Mouse (Mus musculus) limb, embryonic 12.5 days (tissue): ENCODE data around the gene Ddx6. TPM values are rescaled to one million over a fixed set of nuclear protein-coding genes. Genes with fewer than 3 reads are reported as not detected.
A peak's percentile ranks its signal among the peaks of the same experiment; 100 is the strongest.

Source experiments
- ATAC-seq: fragments of 200-750 bp; cut with Nextera tagmentation; 2 replicates; pipeline ENCODE4 v1.8.0; 2017; ENCODE audit warnings: low read depth, moderate TSS enrichment; ENCODE audit not compliant: insufficient number of reproducible peaks, insufficient read depth, low FRiP score, low TSS enrichment
- H3K27ac ChIP-seq: fragments of 300-500 bp; sonication (generic); 2 replicates; pipeline ENCODE4 v1.5.1; 2016; ENCODE audit warnings: mild to moderate bottlenecking, moderate library complexity
- H3K27me3 ChIP-seq: fragments of 300-500 bp; sonication (generic); 2 replicates; pipeline ENCODE4 v1.6.1; 2016; ENCODE audit warnings: mild to moderate bottlenecking, moderate library complexity
- H3K36me3 ChIP-seq: fragments of 300-500 bp; sonication (generic); 2 replicates; pipeline ENCODE4 v1.6.1; 2016; ENCODE audit warnings: mild to moderate bottlenecking, moderate library complexity
- H3K4me1 ChIP-seq: fragments of 300-500 bp; sonication (generic); replicated peaks from 2 replicates; pipeline ENCODE4 v1.6.1; 2016
- H3K4me2 ChIP-seq: fragments of 300-500 bp; sonication (generic); 2 replicates; pipeline ENCODE4 v1.6.1; 2016; ENCODE audit warnings: mild to moderate bottlenecking, moderate library complexity
- H3K4me3 ChIP-seq: fragments of 300-500 bp; sonication (generic); replicated peaks from 2 replicates; pipeline ENCODE4 v1.5.1; 2016; ENCODE audit warnings: mild to moderate bottlenecking
- H3K9ac ChIP-seq: fragments of 300-500 bp; sonication (generic); replicated peaks from 2 replicates; pipeline ENCODE4 v1.6.1; 2016; ENCODE audit warnings: mild to moderate bottlenecking, moderate library complexity
- H3K9me3 ChIP-seq: fragments of 300-500 bp; sonication (generic); 2 replicates; pipeline ENCODE4 v1.6.1; 2016; ENCODE audit warnings: mild to moderate bottlenecking, moderate library complexity
- WGBS: fragments of 180-500 bp; shearing (Covaris S2); methylation state at CpG from one replicate; pipeline ENCODE4 v1.1.7; 2016; 5-methylcytosine and 5-hydroxymethylcytosine counted together
- polyA plus RNA-seq: library from polyadenylated mRNA; unstranded; fragments of >200 nt; fragmentation: Nextera tagmentation; extraction: Ambion mirVana; gene quantifications from 2 replicates; pipeline ENCODE4 v1.2.1, GENCODE M21; 2016

Gene Ddx6
- polyA plus RNA-seq, 1 experiment from 2014 or later: 32.6 TPM

- Histone ChIP-seq H3K9ac (no peak overlapping the region), H3K4me2 (no peak overlapping the region), H3K4me1 (no peaks in the 10 kb centered on the region), H3K27ac (no peak overlapping the region), H3K36me3 (no peaks in the 10 kb centered on the region), H3K4me3 (no peak overlapping the region), H3K9me3 (no peaks in the 10 kb centered on the region), H3K27me3 (no peaks in the 10 kb centered on the region)
- WGBS: 84% methylated on average over 6 of the region's 6 CpGs
- no peak for ATAC-seq
These were observed 59.0 kb downstream of the Ddx6 start for GRCm38 (mm10) chr9:44663706-44664105.

GRCm38 (mm10) chr9:44671416-44671815, 66.7 kb downstream of the Ddx6 start:
- WGBS: 91% methylated on average over 5 of the region's 5 CpGs
- no peak overlapping the region for H3K27ac ChIP-seq
- no peaks in the 10 kb centered on the region for H3K36me3 ChIP-seq
- no peak for ATAC-seq
- no peaks in the 10 kb centered on the region for H3K27me3 ChIP-seq
- no peaks in the 10 kb centered on the region for H3K9me3 ChIP-seq
- no peaks in the 10 kb centered on the region for H3K4me1 ChIP-seq
- no peak overlapping the region for H3K9ac ChIP-seq
- H3K4me3 ChIP-seq: no peak overlapping the region
- H3K4me2 ChIP-seq: no peak overlapping the region

GRCm38 (mm10) chr9:44672291-44672865, 67.7 kb downstream of the Ddx6 start:
- no peak for ATAC-seq
- Histone ChIP-seq H3K4me1 (no peaks in the 10 kb centered on the region), H3K27ac (no peak overlapping the region), H3K9me3 (no peaks in the 10 kb centered on the region), H3K36me3 (no peaks in the 10 kb centered on the region), H3K27me3 (no peaks in the 10 kb centered on the region), H3K4me2 (no peak overlapping the region), H3K9ac (no peak overlapping the region), H3K4me3 (no peak overlapping the region)
- WGBS: 63% methylated on average over 2 of the region's 2 CpGs

- Histone ChIP-seq H3K9me3 (no peaks in the 10 kb centered on the region), H3K27ac (no peak within 1 kb of the TSS), H3K27me3 (no peaks in the 10 kb centered on the region), H3K4me3 (no peak within 1 kb of the TSS), H3K4me1 (no peaks in the 10 kb centered on the region), H3K9ac (no peak within 1 kb of the TSS), H3K4me2 (no peak within 1 kb of the TSS), H3K36me3 (no peaks in the 10 kb centered on the region)
- WGBS: 79% methylated on average over 3 of the region's 3 CpGs
- ATAC-seq: no peak
These were observed 68.3 kb downstream of the Ddx6 start, which contains the start of gene Treh for GRCm38 (mm10) chr9:44673005-44673404. TSS of gene Treh (plus strand) at chr9:44673233.

- no peaks in the 10 kb centered on the region for H3K9me3 ChIP-seq
- H3K4me3 ChIP-seq: no peak overlapping the region
- H3K4me2 ChIP-seq: no peak overlapping the region
- H3K9ac ChIP-seq: no peak overlapping the region
- H3K36me3 ChIP-seq: no peaks in the 10 kb centered on the region
- WGBS: 87% methylated on average over 2 of the region's 2 CpGs
- H3K27me3 ChIP-seq: no peaks in the 10 kb centered on the region
- ATAC-seq: no peak
- no peak overlapping the region for H3K27ac ChIP-seq
- no peaks in the 10 kb centered on the region for H3K4me1 ChIP-seq
These were observed 73.7 kb downstream of the Ddx6 start for GRCm38 (mm10) chr9:44678288-44678871.

GRCm38 (mm10) chr9:44679565-44679964, 74.9 kb downstream of the Ddx6 start:
- H3K4me3 ChIP-seq: no peak overlapping the region
- ATAC-seq: no peak
- H3K27ac ChIP-seq: no peak overlapping the region
- 70% methylated on average over 5 of the region's 5 CpGs for WGBS
- no peak overlapping the region for H3K9ac ChIP-seq
- no peaks in the 10 kb centered on the region for H3K9me3 ChIP-seq
- H3K4me2 ChIP-seq: no peak overlapping the region
- H3K36me3 ChIP-seq: no peaks in the 10 kb centered on the region; the same call in 1 of the 2 replicates
- H3K27me3 ChIP-seq: no peaks in the 10 kb centered on the region
- H3K4me1 ChIP-seq: no peaks in the 10 kb centered on the region

GRCm38 (mm10) chr9:44683046-44683445, 78.4 kb downstream of the Ddx6 start:
- Histone ChIP-seq H3K36me3 (peaks cover 19% of the 10 kb centered on the region), H3K9ac (no peak overlapping the region), H3K4me1 (0 out of 2 replicates have a peak, but pooled peaks cover 3% of the 10 kb centered on the region), H3K4me3 (no peak overlapping the region), H3K27ac (no peak overlapping the region), H3K9me3 (no peaks in the 10 kb centered on the region), H3K27me3 (no peaks in the 10 kb centered on the region), H3K4me2 (no peak overlapping the region)
- ATAC-seq: no peak
- 87% methylated on average over 8 of the region's 8 CpGs for WGBS

- H3K4me1 ChIP-seq: 0 out of 2 replicates have a peak, but pooled peaks cover 3% of the 10 kb centered on the region
- WGBS: 40% methylated on average over 14 of the region's 14 CpGs
- H3K4me3 ChIP-seq: no peak overlapping the region
- no peaks in the 10 kb centered on the region for H3K9me3 ChIP-seq
- H3K27ac ChIP-seq: no peak overlapping the region
- ATAC-seq: 0 out of 2 replicates have a peak, but pooled peaks have one; percentile 68
- no peaks in the 10 kb centered on the region for H3K27me3 ChIP-seq
- no peak overlapping the region for H3K4me2 ChIP-seq
- H3K9ac ChIP-seq: no peak overlapping the region
- H3K36me3 ChIP-seq: peaks cover 44% of the 10 kb centered on the region
These were observed 80.9 kb downstream of the Ddx6 start for GRCm38 (mm10) chr9:44685346-44686330.

GRCm38 (mm10) chr9:44686638-44687037, 81.9 kb downstream of the Ddx6 start:
- Histone ChIP-seq H3K9ac (no peak overlapping the region), H3K9me3 (no peaks in the 10 kb centered on the region), H3K4me3 (no peak overlapping the region), H3K27me3 (no peaks in the 10 kb centered on the region), H3K4me2 (no peak overlapping the region), H3K36me3 (peaks cover 54% of the 10 kb centered on the region), H3K4me1 (0 out of 2 replicates have a peak, but pooled peaks cover 3% of the 10 kb centered on the region), H3K27ac (no peak overlapping the region; the same call in 1 of the 2 replicates)
- 62% methylated on average over 5 of the region's 5 CpGs for WGBS
- no peak for ATAC-seq

- Histone ChIP-seq H3K36me3 (peaks cover 68% of the 10 kb centered on the region), H3K4me3 (no peak overlapping the region), H3K27me3 (no peaks in the 10 kb centered on the region), H3K9me3 (no peaks in the 10 kb centered on the region), H3K9ac (no peak overlapping the region), H3K4me1 (0 out of 2 replicates have a peak, but pooled peaks cover 3% of the 10 kb centered on the region), H3K4me2 (no peak overlapping the region), H3K27ac (no peak overlapping the region)
- ATAC-seq: no peak
- 67% methylated on average over 9 of the region's 9 CpGs for WGBS
These were observed 83.3 kb downstream of the Ddx6 start for GRCm38 (mm10) chr9:44688013-44688412.
